Mouse (Mus musculus): ENCODE results near the gene Pakap.

DNA sequence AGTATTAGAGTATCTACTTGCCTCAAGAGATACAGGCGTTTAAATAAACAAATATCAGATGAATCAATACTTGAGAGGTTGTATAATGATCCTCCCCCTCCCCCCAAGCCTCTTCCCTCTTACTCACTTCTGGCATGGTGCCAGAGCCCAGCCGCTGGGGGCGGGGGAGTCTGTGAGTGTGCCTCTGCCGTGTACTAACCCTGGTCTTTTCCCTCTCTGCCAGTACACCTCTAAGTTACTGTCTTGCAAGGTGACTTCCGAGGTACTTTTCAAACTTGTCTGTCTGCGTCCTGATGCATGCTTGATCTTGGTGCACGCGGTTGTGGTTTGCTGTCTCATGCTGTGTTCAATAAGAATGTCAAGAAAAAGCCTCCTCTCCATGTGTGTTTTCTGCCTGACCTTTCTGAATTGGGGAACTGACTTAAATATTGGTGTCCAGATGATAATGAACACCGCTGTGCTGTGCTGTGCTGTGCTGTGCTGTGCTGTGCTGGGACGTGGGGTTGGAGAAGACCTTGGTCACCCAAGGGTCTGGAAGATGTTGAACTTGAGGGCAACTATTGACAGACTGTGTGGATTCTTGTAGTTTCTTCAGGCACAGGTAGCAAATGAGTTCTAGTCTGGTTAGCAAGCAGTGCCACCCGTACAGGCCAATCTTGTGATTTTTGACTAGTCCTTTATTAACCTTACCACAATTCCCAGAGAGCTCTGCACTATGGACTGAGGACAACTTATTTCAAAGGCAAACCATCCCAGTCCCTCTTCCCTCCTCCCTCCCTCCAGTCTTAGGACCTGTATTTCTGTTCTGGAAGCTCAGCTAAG lies 318.3 kb downstream of the Pakap start:
- no peak for TF ChIP-seq CTCF (IDR thresholded peaks at IDR 0.05; ENCODE audit: low read depth)
- no peak for TF ChIP-seq EP300 (IDR thresholded peaks at IDR 0.05; ENCODE audit: low read depth)

Data from liver, embryonic 14.5 days (tissue).